Mouse (Mus musculus) adipocyte (in vitro differentiated cells): ENCODE results near the gene Dpf2.

Experiments used
- DNase-seq: peaks from one replicate; pipeline ENCODE4 v3.0.0-alpha.2; 2016; ENCODE audit warnings: low spot score

Gene Dpf2

GRCm38 (mm10) chr19:5913007-5913719, at the start of gene Dpf2:
Dpf2 (minus strand) TSS chr19:5913010.
- no peak for DNase-seq

GRCm38 (mm10) chr19:5957371-5957770, 44.6 kb upstream of the Dpf2 start:
- no peak for DNase-seq

GRCm38 (mm10) chr19:5956685-5957084, 43.9 kb upstream of the Dpf2 start:
- DNase-seq = peak; percentile 97

GRCm38 (mm10) chr19:5955704-5956670, 43.2 kb upstream of the Dpf2 start:
- peak; percentile 92 for DNase-seq

- DNase-seq = no peak
Observed at GRCm38 (mm10) chr19:5954936-5955335, 42.1 kb upstream of the Dpf2 start.

GRCm38 (mm10) chr19:5954031-5954710, 41.4 kb upstream of the Dpf2 start:
- DNase-seq = no peak

GRCm38 (mm10) chr19:5953201-5953770, 40.5 kb upstream of the Dpf2 start:
- DNase-seq = no peak

GRCm38 (mm10) chr19:5952071-5952691, 39.4 kb upstream of the Dpf2 start:
- no peak for DNase-seq

- no peak for DNase-seq
Observed at GRCm38 (mm10) chr19:5951631-5952030, 38.8 kb upstream of the Dpf2 start.

GRCm38 (mm10) chr19:5950218-5950617, 37.4 kb upstream of the Dpf2 start:
- no peak for DNase-seq

GRCm38 (mm10) chr19:5945891-5946290, 33.1 kb upstream of the Dpf2 start:
- no peak for DNase-seq

- DNase-seq = peak; percentile 61
Observed at GRCm38 (mm10) chr19:5945027-5945426, 32.2 kb upstream of the Dpf2 start.

GRCm38 (mm10) chr19:5944145-5944544, 31.3 kb upstream of the Dpf2 start:
- DNase-seq = no peak

GRCm38 (mm10) chr19:5943404-5943803, 30.6 kb upstream of the Dpf2 start:
- no peak for DNase-seq

- no peak for DNase-seq
Observed at GRCm38 (mm10) chr19:5942581-5942980, 29.8 kb upstream of the Dpf2 start.

- DNase-seq = no peak
Observed at GRCm38 (mm10) chr19:5940656-5941055, 27.8 kb upstream of the Dpf2 start.

GRCm38 (mm10) chr19:5940173-5940572, 27.4 kb upstream of the Dpf2 start:
- DNase-seq = peak; percentile 96

- DNase-seq = no peak
Observed at GRCm38 (mm10) chr19:5939715-5940114, 26.9 kb upstream of the Dpf2 start.

- DNase-seq = no peak
Observed at GRCm38 (mm10) chr19:5938516-5938915, 25.7 kb upstream of the Dpf2 start.

- DNase-seq = no peak
Observed at GRCm38 (mm10) chr19:5937836-5938406, 25.1 kb upstream of the Dpf2 start.

- DNase-seq = no peak
Observed at GRCm38 (mm10) chr19:5937095-5937835, 24.5 kb upstream of the Dpf2 start.
